Mouse (Mus musculus) gastrocnemius, adult 8-10 months (tissue): ENCODE data around the gene Cd6. TPM values are rescaled to one million over a fixed set of nuclear protein-coding genes. Genes with fewer than 3 reads are reported as not detected.

Source experiments
- total RNA-seq, 4 experiments: library from RNA; stranded (reverse); gene quantifications; 2 replicates each; pipeline ENCODE4 v1.2.4; 2022

The Cd6 gene
- total RNA-seq, 4 experiments from 2014 or later = not detected

Other genes starting within 250 kb of the Cd6 start
- 100 to 1,000 TPM; 116 to 144 (median 125) TPM for gene Ddb1, start 224.7 kb downstream of the Cd6 start, total RNA-seq
- 1 to 10 TPM; 3.5 to 4.5 (median 3.6) TPM for gene Tkfc, start 224.4 kb downstream of the Cd6 start, total RNA-seq
- not detected for gene Vwce, start 195.8 kb downstream of the Cd6 start, total RNA-seq
- gene Pga5, start 152.0 kb downstream of the Cd6 start, total RNA-seq = not detected
- gene Vps37c, start 141.3 kb downstream of the Cd6 start, total RNA-seq = 10 to 100 TPM; 21.1 to 33.7 (median 28.3) TPM
- under 1 TPM in 1 of 4 experiments, not detected in 3; 0.27 TPM for gene Cd5, start 91.1 kb downstream of the Cd6 start, total RNA-seq
- under 1 TPM; 0.08 to 0.45 (median 0.22) TPM for gene Slc15a3, start 9.7 kb upstream of the Cd6 start, total RNA-seq
- 1 to 10 TPM; 2.7 to 4.3 (median 3.4) TPM for gene Tmem132a, start 39.9 kb upstream of the Cd6 start, total RNA-seq
- 100 to 1,000 TPM; 228 to 296 (median 253) TPM for gene Tmem109, start 51.9 kb upstream of the Cd6 start, total RNA-seq
- 100 to 1,000 TPM; 151 to 188 (median 167) TPM for gene Prpf19, start 65.2 kb upstream of the Cd6 start, total RNA-seq
- not detected for gene Zp1, start 90.6 kb upstream of the Cd6 start, total RNA-seq
- gene Ptgdr2, start 107.1 kb upstream of the Cd6 start, total RNA-seq = not detected
- 10 to 100 TPM; 13.4 to 14.5 (median 13.9) TPM for gene Ccdc86, start 119.2 kb upstream of the Cd6 start, total RNA-seq
- gene Ms4a10, start 144.6 kb upstream of the Cd6 start, total RNA-seq = not detected
- not detected for gene Ms4a15, start 163.2 kb upstream of the Cd6 start, total RNA-seq
- gene Ms4a18, start 188.0 kb upstream of the Cd6 start, total RNA-seq = not detected